Mouse (Mus musculus) CD4-positive helper T cell, adult 2 months (primary cell): ENCODE measurements around the gene Cuedc1.

ENCODE experiments used
- DNase-seq: peaks from one replicate; pipeline ENCODE4 v3.0.0-alpha.2; 2012; ENCODE audit warnings: low read depth, missing footprints, low spot score

Gene Cuedc1

DNA sequence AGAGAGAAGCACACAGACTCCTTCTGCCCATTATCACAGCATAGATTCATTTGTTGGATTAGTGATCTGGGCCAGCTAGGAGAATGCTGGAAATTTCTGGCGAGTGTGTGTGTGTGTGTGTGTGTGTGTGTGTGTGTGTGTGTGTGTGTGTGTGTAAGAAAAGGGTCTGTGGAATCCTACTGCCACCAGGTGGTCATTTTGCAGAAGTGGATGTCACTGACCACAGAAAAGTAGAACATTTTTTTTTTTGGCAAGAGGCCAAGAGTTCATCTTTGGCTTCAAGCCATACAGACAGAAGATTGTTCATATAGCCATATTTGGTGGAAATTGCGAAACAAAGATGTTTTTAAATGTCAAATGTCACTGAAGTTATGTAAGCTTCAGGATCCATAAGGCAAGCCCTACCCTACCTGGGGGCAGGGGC, 99.3 kb downstream of the Cuedc1 start:
- peak; percentile 75 for DNase-seq

DNA sequence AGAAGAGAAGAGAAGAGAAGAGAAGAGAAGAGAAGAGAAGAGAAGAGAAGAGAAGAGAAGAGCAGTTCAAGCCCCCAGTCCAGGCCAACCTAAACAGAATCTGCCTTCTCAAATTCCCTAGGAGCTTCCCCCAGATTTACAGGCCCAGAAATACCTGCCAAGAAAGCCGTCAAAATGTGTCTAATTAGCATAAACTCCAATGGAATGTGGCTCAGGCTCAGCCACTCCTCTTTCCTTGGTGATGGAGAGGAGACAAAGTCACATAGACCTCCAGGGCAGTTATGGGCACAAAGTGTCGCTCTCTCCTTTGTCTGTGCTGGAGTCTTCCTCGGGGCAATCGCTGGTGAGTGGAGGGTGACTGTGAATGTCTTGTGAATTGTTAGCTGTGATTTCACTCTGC, 100.4 kb downstream of the Cuedc1 start:
- DNase-seq, result no peak

DNA sequence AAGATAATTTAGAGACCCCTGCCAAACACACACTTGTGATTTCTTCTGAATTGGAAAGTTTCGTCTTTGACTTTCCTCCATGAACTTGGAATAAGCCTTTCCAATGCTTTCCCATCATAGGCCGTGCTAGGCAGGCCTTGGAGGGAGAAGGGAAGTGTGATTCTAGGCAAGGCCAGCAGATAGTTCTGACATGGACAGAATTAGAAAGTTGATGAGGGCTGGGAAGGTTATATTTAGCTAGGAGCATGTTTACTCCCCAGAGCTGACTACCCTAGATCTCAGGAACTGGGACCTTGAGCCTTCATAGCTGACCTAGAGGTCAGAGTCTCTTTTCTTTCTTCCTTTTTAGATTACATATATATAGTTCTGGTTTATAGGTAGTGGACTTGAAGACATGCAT, 103.3 kb downstream of the Cuedc1 start:
- no peak for DNase-seq

DNA sequence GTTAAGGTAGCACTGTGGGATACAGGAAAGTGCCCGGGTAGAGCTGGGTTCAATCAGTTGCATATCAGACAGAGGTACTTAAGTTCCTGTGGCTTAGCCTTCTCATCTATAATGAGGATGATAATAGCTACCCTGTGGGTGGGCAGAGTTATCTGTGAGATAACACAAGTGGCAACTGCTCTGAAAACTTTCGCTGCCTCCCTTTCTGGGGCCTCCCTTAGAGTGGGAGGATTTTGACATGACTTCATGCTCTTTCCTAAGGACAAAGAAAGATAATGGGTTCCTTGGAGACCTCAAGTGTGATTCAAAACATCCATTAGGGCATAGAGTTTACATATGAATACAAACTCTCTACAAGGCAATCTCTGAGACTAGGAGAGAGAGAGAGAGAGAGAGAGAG, 104.2 kb downstream of the Cuedc1 start:
- DNase-seq, result no peak

DNA sequence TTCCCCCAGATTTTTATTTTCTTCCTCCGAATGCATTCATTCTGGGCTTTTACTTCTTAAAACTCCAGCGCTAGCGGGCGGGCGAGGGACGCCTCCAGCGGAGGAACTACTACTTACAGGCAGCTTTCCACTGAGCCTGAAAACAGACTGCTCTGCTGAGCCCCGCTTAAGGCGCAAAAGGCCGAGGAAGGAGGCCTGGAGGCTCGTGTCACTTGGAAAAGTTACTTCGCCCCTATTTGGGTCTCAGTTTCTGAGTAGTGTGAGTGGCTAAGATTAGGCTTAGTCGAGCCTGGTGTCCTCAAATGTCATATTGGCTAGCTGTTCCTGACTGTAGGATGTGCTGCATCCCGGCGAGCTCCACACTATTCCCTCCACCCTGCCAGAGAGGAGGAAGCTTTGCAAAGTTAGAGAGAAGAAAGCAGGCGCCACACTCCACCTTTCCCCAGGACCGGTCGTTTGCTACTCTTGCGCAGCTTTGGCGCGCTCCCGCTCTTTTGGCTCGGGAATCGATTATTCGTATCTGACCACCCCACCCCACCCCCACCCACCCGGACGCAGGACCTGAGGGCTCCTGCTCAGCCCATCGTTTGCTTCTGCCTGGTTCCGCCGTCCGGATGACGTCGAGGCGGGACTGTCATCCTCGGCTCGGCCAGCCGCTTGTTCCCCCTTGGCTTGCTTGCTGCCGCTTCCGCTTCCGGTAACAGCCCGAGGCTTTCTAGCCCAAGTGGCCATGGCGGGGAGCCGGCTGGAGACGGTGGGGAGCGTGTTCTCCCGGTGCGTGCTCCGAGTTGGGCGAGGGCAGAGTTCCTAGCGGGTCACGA, 106.1 kb downstream of the Cuedc1 start, which contains the start of gene Mrps23:
Gene Mrps23, plus strand, starts transcription at position 677 of the 821 bp plus-strand sequence.
- DNase-seq, result peak; percentile 94

DNA sequence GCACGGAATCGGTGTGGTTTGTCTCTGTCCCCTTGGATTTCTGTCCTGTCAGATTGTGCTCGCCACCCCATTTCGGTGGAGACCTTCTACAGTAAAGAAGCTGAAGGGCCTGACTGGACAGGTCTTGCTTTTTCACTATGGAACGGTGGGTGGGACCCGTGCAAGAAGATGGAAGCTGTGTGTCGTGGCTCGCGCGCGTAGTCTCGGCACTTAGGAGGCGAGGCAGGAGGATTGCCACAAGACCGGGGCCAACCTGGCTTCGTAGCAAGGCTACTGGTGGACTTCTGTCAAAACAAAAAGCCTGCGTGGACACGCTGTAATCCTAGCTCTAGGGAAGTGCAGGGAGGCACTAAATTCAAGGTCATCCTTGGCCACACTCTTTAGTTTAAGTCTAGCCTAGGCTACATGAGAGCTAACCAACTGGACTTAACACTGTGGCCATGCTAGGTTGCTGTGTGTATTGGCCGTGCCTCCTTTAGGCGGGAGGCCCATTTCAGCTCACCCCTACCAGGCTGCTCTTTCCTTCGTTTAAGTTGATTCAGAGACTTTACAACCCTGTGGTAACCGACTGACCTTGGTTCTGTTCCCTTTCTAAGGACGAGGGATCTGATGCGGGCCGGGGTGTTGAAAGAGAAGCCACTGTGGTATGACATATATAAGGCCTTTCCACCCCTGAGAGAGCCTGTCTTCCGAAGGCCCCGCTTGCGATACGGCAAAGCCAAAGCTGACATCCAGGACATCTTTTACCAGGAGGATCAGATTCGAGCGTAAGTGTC, 106.9 kb downstream of the Cuedc1 start:
- DNase-seq, result no peak

DNA sequence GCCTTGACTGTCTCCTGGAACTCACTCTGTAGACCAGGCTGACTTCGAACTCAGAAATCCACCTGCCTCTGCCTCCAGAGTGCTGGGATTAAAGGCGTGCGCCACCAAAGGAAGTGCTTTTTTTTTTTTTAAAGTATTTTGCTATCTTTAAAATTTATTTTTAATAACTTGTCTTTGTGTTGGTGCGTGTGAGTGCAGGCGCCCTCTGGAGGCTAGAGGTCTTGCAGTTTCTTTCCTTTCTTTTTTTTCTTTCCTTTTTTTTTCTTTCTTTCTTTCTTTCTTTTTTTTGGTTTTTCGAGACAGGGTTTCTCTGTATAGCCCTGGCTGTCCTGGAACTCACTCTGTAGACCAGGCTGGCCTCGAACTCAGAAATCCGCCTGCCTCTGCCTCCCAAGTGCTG, 108.7 kb downstream of the Cuedc1 start:
- peak; percentile 27 for DNase-seq

DNA sequence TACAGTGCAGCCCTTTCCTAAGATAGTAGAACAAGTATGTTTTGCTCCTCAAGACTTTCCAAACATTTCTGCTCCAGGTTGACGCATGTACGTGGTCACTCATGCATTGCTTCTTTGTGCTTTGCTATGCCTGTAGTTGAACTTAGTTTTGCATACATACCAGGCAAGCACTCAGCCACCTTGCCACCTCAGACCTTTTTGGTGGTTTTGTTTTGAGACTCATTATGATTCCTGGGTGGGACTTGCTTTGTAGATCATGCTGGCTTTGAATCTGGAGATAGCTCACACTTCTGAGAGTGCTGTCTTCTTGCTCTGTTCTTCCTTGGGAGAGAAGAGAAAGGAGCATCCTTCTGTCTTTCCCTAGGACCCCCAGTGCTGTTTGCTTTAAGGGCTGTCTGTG, 109.8 kb downstream of the Cuedc1 start:
- DNase-seq, result no peak

DNA sequence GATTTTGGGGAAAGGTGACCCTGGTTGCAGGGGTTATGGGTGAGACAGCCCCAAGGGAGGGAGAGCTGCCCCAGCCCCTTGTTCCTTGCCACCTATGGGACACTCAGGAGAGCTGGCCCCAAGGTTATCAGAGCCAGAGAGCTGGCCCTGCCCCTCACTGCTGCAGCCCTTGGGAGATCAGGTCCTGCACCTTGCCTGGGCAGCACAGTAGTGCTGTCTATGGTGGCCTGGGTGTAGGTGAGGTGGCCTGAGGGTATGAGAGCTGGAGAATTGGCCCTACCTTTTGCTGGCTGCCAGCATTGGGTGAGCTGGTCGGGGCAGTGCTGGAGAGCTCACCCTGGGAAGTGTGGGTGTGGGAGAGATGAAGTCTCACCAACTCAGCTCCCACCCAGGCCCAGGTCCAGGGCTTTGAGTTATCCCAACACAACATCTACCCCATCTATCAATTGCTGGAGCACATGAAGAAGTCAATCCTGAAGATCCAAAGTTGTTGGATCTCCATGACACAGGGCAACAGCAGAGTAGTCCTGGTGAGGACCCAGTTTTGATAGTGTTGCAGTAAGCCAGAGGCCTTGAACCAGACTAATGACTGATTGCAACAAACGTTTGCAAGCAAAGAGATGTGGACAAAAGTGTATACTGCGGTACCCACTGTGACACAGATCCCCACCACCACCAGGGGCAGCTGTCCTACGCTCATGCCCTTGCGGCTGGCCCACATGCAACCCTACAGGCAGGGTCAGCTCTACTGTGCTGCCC, 114.1 kb downstream of the Cuedc1 start:
- no peak for DNase-seq

DNA sequence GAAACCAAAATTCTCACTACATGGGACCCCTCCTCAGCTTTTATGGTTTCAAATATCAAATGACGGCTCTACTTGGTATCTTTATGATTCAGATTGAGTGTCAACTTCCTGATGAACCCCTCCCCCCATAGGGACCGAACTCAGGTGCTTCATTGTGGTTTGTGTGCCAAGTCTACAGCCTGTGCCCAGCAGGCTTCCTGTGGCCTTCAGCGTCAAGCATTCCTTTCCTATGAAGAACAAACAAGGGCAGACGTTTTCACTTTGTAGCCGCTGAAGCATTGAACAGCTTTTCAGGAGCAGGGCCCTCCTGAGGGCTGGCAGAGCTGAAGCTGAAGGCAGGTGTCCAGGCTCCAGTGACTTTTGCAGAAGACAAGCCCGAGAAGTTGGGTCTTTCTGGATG, 115.9 kb downstream of the Cuedc1 start:
- DNase-seq, result peak; percentile 29

DNA sequence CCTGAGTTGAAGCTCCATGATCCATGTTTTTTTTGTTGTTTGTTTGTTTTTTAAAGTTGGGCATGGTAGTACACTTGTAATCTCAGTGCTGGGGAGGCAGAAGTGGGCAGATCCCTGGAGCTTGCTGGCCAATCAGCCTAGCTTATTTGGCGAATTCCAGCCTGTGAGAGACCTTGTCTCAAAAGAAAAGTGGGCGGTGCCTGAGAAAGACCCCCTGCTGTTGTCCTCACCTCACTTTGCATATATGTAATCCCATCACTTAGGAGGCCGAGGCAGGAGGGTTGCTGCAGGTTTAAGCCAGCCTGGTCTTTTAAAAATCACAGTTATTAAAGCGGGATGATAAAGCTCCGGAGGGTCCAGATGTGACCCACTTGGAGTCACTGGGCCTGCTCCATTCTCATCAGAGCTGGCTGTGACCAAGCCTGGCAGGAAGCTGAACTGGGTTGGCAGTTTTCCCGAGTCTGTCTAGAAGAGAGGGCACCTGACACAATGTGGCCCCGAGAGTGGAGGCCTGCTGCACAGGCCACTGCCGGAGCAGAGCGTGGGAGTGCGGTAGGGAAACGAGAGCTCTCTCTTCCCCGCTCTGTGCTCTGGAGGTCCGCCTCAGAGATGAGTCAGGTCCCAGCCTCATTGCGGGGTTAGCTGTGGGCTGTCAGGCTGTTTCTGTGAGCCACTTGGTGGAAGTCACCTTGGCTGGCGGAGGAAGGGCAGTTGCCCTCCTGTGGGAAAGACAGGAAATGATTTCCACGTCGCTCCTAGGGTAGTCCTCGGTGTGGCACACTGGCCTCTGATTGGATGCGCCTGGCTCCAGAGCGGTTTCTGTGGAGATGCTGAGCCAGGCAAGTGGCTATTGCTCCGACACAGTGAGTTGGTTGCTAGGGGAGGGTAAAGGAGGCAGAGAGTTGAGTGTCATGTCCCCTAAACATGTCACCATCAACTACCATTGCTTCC, 117.3 kb downstream of the Cuedc1 start:
- DNase-seq, result peak; percentile 29

DNA sequence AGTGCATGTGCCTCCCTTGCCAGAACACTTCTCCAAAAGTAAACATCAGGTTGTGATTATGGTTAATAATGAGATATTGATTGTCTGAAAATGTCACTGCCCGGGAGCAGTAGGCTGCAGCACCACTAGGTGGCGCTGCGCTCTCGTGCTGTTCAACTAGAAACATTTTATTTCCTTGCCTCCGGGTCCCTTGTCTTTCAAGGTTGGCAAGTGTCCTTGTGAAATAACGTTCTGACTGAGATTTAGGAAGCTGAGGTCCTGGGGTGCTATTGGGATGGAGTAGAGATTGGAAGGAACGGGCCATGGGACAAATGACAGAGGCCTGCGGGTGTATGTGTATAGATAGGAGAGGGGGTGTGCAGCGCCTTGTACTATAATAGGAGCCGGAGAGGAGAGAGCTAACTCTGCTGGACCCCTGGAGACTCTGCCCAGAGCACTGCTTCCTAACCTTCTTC, 118.4 kb downstream of the Cuedc1 start:
- peak; percentile 68 for DNase-seq

DNA sequence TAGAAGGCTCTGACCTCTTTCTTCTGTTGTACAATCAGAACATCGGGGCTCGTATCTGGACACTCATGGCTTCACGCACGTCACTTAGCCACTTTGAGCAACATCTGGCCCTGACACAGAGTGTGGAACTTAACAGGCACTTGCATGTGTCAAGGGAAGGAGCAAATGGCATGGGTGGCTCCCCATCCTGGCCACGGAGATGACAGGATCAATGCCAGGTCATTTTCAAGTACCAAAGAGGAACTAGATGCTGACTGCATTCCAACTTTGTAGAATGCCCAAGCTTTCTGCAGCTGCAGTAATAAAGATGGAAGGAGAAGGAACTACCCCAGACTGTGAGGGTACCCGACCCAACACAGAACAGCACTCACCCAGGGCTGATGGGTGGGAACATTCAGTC, 120.3 kb downstream of the Cuedc1 start:
- DNase-seq, result no peak

DNA sequence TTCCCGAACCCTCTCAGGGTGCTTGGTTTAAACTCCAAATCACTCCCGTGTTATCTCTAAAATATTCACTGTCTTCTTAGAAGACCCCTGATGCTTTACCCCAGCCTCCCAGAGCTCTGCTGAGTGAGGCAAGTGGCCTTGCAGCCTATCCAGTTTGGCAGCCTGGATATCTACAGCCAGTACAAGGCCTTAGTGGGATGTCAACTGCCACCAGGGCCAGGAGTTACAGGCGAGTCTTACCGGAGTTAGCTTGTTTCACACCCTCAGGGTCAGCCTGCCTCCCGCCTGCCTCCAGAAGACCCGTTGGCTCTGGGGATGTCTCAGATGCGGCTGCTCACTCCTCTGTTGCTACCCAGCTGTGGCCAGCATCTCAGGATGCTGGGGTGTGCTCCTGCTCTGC, 120.7 kb downstream of the Cuedc1 start:
- DNase-seq, result no peak

DNA sequence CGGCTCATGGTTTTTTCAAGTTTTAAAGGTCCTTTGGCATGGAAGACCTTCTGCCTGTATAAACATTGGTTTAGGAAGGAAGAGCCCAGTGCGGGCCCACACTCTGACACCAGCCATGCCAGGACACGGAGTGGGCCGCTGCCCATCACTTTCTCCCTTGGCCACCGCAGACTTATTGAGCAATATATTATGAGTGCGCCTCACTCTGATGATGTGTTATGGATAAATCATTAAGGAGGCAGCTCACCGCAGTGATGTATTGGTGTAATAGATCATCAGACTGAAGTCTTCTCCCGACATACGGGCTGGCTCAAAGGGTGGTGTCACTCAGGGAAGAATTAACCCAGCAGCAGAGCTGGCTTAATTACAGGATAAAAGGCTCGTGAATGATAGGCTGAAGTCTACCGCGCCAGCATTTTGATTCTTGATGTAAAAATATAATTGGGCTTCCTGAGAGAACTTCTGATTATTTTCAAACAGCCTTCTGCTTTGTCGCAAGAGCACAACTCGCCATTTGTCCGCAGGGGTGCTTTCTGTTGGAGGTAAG, 124.1 kb downstream of the Cuedc1 start:
- no peak for DNase-seq

DNA sequence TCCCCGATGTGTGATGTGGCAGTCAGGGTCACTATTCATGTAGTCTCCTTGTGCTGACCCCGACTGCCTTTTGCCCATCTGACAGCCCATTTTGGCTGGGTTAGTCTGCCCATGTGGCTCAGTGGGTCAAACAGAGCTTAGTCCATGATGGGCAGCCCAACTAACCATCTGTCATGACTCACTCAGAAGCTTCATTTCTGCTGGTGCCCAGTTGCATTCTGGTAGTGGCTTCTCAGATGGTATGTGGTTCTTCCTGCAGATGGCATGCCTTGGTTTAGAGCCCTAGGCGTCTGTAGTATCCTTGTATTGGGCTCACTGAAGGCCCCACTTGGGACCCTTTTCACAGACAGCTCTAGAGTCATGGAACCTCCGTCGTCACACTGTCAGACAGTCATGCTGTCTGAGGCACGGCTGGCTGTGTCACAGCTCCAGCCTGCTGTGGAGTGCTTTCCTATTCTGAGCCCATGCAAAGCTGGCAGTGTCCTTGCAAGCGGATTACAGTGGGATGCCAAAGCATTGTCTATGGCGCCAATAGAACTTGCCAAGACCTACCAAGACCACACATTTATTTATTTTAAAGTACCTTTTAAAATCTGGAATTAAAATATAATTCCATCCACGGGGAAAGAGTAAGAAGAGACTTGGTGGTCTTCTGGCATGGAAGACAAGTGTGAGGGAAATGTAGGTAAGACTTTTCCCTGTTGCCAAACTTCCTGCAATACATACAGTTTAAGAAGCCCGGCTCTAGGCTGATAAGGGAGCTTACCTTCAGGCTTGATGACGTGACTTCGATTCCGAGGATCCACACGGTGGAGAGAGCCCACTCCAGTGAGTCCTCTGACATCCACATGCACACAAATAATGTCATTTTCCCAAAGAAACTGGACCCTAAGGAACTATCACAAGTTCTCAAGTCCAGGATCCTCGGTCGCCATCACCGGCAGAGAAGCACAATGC, 129.4 kb downstream of the Cuedc1 start:
- DNase-seq, result no peak

DNA sequence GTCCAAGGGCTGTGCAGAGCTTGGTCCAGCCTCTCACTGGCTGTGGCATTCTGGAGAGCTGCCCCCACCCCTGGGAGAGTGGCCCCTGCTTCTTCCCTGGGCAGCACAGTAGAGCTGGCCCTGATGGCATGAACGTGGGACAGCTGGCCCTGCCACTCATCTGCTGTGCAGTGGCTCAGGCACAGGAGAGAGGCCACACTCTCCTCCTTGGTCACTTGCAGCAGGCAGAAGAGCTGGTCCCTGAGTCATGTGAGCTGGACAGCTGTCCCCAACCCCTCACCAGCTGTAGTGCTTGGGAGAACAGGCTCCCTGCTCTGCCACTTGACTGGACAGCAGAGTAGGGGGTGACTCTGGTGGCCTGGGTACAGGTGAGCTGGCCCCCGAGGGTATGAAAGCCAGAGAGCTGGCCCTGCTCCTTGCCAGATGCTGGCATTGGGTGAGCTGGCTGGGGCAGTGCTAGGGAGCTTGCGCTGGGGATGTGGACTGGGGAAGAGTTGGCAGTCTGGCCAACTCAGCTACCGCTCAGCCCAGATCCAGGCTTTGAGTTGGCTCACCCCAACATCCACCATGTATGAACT, 133.4 kb downstream of the Cuedc1 start:
- DNase-seq, result no peak

DNA sequence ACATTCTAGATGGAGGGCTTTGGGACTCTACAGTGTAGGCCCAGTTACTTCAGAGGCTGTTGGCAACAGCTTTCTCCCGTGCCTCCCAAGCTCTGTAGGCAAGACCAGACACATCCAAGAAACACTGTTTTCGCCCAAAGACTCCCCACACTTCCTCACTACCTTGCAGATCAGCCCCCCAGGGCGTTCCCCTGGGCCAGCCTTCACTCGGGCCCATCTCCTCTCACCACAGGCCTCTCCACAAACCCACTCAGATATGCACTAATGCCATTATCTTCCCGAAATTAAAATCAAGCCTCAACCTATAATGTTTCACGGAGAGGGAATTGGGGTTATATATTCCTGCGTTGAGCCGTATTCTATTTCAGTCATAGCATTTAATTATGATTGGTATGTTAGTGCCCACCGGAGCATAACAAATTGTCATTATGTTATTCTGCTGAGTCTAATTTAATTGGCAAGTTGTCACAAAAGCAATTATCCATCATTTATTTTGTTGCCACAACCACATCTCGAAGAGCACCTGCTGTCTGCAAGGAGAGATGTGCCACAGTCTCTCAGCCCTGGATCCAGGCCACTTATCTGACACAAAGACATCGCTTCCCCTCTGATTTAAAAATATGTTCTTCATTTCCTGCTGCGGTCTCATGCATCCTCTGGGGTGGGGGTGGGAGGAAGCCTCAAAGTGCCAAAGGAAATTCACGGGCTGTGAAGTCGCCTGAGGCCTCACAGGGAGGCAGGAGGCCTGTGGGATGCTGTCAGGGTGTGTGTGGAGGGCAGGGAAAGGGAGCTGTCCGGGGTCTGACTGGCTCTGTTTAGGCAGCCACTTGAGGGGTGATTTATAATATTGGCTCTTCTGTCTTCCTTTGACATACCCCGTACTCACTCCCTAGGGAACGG, 135.9 kb downstream of the Cuedc1 start:
- peak; percentile 75 for DNase-seq
